Mouse (Mus musculus): ENCODE measurements around the gene Btbd35f9.
"Not testable (repeated sequence)": the region's sequence is repeated elsewhere in the genome, so short reads cannot be mapped to it uniquely, and the experiment has no call there.

The Btbd35f9 gene

DNA sequence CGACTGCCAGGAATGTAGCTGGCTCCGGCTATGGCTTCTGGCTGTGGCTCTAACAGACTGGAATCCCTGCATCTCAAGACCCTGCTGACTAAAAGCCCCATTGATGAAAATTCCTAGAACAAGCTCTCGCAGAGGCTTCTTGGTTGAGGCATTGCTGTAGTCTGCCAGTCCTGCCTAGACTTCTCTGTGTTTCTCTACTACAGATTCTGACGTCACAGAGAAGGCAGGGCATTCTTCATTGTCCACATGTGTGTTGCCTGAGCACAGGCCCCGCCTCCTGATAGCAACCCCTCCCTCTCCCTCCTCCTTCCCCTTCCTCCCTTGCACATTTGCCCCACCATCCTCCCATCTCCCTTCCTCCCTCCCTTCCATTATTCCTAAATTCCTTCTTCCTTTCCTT is at the start of gene Btbd35f9:
TSS of gene Btbd35f9 (minus strand) at position 101 of the 400 bp plus-strand sequence.
- DNase-seq, result not testable (repeated sequence)

Measured in lung, postnatal 36 days (tissue).